Mouse (Mus musculus): ENCODE results near the gene Cnot9. TPM values are rescaled to one million over a fixed set of nuclear protein-coding genes. Genes with fewer than 3 reads are reported as not detected.

The Cnot9 gene
- 27.1 TPM for total RNA-seq (2023)

GRCm38 (mm10) chr1:74505721-74506464 lies at the start of gene Cnot9:
Cnot9 (plus strand) TSS chr1:74506058.

GRCm38 (mm10) chr1:74542451-74542961 lies 36.6 kb downstream of the Cnot9 start, which contains the start of gene Plcd4:
Plcd4 (plus strand) TSS chr1:74542888.

DNA sequence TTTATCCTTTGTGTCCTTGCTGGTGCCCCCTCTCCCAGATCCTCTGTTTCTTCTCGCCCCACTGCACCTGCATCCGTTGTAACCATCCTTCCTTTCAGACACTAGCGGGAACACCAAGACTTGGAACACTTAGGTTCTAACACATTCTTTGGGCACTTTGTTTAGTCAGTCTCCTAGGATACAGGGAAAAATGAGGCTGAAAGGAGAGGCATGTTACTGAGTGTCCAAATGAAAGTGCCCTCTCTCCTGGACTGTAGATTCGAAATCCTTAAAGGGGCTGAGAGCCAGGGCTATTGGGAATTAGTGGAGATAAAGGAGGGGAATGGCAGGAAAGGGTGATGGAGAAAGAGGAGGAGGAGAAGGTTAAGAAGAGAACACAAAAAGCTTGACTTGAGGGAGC lies 38.3 kb downstream of the Cnot9 start, which contains the start of gene Usp37:
Gene Usp37, minus strand, starts transcription at position 101 of the 400 bp plus-strand sequence.

Other genes with a start within 250 kb of the Cnot9 start
- 0.73 TPM for gene Gpbar1, start 227.5 kb upstream of the Cnot9 start, total RNA-seq (2023)
- gene Aamp, start 221.3 kb upstream of the Cnot9 start, total RNA-seq (2023), result 166 TPM
- gene Pnkd, start 221.1 kb upstream of the Cnot9 start, total RNA-seq (2023), result 15.7 TPM
- 0.91 TPM for gene Tmbim1, start 200.4 kb upstream of the Cnot9 start, total RNA-seq (2023)
- not detected for gene Catip, start 143.9 kb upstream of the Cnot9 start, total RNA-seq (2023)
- gene Slc11a1, start 130.9 kb upstream of the Cnot9 start, total RNA-seq (2023), result 3.2 TPM
- gene Ctdsp1, start 114.5 kb upstream of the Cnot9 start, total RNA-seq (2023), result 93.9 TPM
- 2.2 TPM for gene Vil1, start 96.7 kb upstream of the Cnot9 start, total RNA-seq (2023)
- 0.88 TPM for gene Plcd4, start 36.8 kb downstream of the Cnot9 start, total RNA-seq (2023)
- gene Usp37, start 38.2 kb downstream of the Cnot9 start, total RNA-seq (2023), result 33.8 TPM
- 45.9 TPM for gene Zfp142, start 82.2 kb downstream of the Cnot9 start, total RNA-seq (2023)
- gene Bcs1l, start 82.2 kb downstream of the Cnot9 start, total RNA-seq (2023), result 6.5 TPM
- gene Rnf25, start 95.3 kb downstream of the Cnot9 start, total RNA-seq (2023), result 31.7 TPM
- gene Stk36, start 95.4 kb downstream of the Cnot9 start, total RNA-seq (2023), result not detected
- 54.8 TPM for gene Ttll4, start 155.7 kb downstream of the Cnot9 start, total RNA-seq (2023)
- gene Cyp27a1, start 207.5 kb downstream of the Cnot9 start, total RNA-seq (2023), result 3.5 TPM
- gene Prkag3, start 243.2 kb downstream of the Cnot9 start, total RNA-seq (2023), result not detected

All from CD4-positive naive resting alpha-beta T cell, adult 76 days (primary cell).